Mouse (Mus musculus) left cerebral cortex, adult 18-20 months (tissue): ENCODE measurements around the gene Thap8. TPM values are rescaled to one million over a fixed set of nuclear protein-coding genes. Genes with fewer than 3 reads are reported as not detected.

Source experiments
- DNase-seq, 2 experiments: peaks; one replicate each; pipeline ENCODE4 v3.0.0; 2021 to 2022; ENCODE audit warnings: low spot score in 2 of 2, mixed read lengths in 1 of 2
- total RNA-seq, 2 experiments: library from RNA; stranded (reverse); gene quantifications; 2 replicates each; pipeline ENCODE4 v1.2.3; 2021

The Thap8 gene
- total RNA-seq, 2 experiments from 2014 or later, result 0.26 to 0.37 TPM

DNA sequence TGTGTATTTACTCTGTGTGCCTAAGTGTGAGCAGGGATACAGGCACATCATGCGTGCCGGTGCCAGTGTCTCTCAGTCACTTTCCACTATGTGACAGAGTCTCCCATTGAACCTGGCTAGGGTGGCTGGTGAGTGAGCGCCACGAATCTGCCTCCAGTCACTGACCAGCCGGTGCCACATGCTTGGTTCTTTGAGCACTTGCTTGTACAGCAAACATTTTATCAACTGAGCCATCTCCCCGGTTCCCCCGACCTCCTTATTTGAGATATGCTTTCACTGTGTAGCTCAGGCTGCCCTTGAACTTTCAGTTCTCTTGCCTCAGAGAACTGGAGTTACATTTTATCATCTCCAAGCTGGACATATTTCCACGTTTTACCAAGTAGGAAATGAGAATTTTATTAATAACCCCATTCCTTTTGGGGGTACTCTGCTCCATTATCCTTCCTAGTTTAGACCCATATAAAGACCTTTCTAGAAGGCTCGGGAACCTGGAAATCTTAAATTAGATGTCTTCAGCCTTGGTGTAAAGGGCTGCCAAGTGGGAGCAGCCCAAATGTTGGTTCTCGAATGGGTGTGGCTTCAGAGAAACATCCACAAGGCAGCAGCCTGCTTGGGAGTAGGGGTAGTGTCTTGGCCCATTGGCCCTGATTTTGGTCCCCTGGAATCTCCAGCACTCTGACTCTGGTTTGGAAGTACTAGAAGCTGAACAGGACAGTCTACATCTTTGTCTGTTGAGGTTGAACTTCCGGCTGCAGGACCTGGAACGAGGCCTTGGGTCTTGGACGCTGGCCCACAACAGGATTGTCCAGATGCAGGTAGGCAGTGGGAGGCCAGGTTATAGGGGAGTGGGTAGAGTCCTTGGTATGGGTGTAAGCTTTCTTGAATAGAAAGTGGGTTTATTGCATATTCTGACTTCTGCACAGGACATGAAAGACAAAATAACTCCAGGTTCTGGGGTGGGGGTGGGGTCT is 36.0 kb downstream of the Thap8 start:
- no peak for DNase-seq

- no peak for DNase-seq
Observed at GRCm38 (mm10) chr7:30318142-30318541, 38.2 kb downstream of the Thap8 start.

DNA sequence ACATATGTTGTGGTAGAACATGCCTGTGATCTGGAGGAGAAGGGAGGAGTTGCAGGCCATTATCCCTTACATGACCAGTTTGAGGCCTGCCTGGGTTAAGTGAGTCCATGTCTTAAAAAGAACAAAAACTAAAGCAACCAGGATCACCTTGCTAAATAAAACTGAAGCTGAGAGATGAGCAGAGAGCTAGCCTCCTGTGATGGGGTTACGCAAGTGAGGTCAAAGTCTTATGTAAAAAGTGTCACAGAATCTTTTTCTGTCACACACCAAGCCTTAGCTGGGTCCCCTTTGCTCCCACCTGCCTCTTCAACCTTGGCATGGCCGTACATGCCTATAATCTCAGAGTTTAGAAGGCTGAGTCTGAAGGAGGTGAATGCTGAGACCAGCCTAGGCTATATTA is 41.1 kb downstream of the Thap8 start:
- DNase-seq, result no peak

GRCm38 (mm10) chr7:30321539-30322284 is 41.8 kb downstream of the Thap8 start, which contains the start of gene E130208F15Rik:
Gene E130208F15Rik (plus strand): TSS chr7:30321740.
- peak; percentile 55 to 66 for DNase-seq

DNA sequence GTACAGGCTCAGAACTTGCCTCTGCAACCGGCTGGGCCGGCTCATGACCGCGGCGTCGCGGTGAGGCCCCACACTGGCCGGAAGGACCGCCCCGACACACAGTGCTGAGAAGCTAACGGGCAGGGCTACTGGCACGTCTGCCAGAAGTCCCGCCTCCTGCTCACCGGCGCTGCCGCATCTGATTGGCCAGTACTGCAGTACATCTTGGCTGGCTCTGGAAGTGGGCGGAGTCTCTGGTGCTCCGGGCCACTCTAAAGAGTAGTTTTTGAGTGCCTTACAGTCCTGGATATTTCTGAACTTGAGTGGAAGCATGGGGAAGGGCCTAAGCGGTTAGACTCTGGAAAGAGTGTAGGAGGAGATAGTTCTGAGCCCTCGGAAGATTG is 42.4 kb downstream of the Thap8 start:
- DNase-seq, result peak; percentile 97 to 98

GRCm38 (mm10) chr7:30322865-30323264 is 43.0 kb downstream of the Thap8 start:
- no peak for DNase-seq

GRCm38 (mm10) chr7:30323795-30324194 is 43.9 kb downstream of the Thap8 start, which contains the start of gene Sdhaf1:
Gene Sdhaf1 (minus strand): TSS chr7:30323895.
- DNase-seq, result no peak

DNA sequence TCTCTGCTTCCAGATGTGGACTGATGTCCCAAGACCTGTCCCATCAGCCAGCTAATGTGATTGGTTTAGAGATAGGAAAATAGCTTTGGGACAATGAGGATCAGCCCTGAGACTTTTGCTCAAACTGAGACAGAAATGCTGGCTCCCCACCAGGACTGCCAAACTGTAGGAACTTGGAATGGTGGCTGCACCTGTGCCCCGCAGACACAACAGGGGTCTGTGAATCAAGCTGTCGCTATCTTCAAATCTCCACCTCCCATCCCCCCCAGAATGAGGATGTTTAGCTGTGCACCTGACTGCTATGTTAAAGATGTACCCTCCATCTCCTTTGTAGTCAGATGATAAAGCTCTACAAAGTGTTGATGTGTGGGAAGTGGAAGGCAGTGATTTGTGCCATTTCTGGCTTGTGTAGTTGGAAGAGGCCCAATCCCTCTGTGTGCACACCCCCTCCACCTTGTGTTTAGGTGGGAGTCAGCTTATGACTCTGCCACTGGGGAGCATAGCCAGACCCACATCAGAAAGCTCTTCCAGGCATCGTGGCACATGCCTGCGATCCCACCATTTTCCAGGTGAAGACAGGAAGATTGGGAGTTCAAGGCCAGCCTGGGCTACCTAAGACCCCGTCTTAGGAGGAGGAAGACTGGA is 44.5 kb downstream of the Thap8 start:
- peak; percentile 67 for DNase-seq

DNA sequence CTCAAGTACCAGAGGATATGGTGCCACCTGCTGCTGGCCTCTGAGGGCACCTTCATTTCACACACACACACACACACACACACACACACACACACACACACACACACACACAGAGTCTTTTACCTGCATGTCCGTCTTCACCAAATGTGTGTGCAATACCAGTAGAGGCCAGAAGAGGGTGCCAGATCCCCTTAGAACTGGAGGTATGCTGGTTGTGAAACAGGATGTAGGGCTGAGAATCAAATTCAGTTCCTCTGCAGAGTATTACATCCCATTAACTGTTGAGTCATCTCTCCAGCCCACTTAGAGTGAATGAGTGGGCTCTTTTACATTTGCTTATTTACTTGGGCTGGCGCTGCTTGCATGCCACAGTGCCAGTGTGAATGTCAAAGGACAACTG is 45.5 kb downstream of the Thap8 start:
- no peak for DNase-seq

GRCm38 (mm10) chr7:30326427-30326826 is 46.5 kb downstream of the Thap8 start:
- DNase-seq, result no peak

- DNase-seq, result no peak
Observed at GRCm38 (mm10) chr7:30327140-30327539, 47.2 kb downstream of the Thap8 start.

- DNase-seq, result no peak
Observed at GRCm38 (mm10) chr7:30328379-30328778, 48.5 kb downstream of the Thap8 start.

DNA sequence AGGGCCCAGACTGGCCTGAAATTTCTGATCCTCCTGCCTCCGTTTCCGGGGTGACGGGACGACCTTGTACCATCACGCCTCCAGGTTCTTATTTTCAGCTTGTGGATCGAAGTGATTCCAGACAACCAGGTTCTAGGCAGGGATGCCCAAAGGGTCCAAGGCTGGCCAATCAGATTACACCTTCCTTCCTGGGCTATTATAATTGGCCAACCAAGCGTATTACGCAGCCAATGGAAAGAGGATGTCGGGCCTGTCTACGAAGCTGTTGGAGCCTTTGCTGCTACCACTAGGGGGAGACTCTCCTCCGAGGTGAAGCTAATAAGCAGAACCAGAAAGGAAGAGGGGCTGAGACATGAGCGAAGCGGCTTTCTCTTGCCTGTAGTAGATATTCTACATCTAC is 52.0 kb downstream of the Thap8 start:
- DNase-seq, result peak; percentile 89 to 90

DNA sequence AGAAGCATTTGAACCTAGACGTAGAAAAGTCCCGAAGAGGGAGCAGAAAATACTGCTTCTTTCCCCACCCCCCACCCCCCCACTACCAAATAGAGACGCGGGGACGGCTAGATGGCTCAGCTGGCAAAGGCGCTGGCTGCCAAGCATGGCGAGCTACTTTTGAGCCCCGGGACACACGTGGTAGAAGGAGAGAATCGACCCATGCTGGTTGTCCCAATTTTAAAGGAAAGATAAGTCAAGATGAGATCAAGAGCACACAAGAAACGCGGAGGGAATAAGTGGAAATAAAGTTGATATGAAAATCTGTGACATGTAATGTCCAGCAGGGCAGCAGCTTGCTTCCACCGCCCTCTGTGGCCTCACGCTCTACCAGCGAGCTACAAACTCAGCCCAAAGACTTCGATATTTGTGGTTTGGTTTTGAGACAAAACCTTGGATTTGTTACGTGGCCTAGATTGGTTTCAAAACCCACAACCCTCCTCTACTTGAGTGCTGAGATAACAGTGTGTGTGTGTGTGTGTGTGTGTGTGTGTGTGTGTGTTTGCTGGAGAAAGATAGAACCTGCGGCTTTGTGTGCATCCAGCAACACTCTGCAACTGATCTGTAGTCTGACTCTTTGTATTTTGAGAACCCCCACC is 52.8 kb downstream of the Thap8 start:
- no peak for DNase-seq

GRCm38 (mm10) chr7:30333436-30333835 is 53.5 kb downstream of the Thap8 start:
- DNase-seq, result peak; percentile 56 to 83

GRCm38 (mm10) chr7:30334563-30334962 is 54.7 kb downstream of the Thap8 start:
- no peak for DNase-seq

- no peak for DNase-seq
Observed at GRCm38 (mm10) chr7:30335688-30336087, 55.8 kb downstream of the Thap8 start.

- DNase-seq, result peak; percentile 94 to 95
Observed at GRCm38 (mm10) chr7:30336384-30336783, 56.5 kb downstream of the Thap8 start.

DNA sequence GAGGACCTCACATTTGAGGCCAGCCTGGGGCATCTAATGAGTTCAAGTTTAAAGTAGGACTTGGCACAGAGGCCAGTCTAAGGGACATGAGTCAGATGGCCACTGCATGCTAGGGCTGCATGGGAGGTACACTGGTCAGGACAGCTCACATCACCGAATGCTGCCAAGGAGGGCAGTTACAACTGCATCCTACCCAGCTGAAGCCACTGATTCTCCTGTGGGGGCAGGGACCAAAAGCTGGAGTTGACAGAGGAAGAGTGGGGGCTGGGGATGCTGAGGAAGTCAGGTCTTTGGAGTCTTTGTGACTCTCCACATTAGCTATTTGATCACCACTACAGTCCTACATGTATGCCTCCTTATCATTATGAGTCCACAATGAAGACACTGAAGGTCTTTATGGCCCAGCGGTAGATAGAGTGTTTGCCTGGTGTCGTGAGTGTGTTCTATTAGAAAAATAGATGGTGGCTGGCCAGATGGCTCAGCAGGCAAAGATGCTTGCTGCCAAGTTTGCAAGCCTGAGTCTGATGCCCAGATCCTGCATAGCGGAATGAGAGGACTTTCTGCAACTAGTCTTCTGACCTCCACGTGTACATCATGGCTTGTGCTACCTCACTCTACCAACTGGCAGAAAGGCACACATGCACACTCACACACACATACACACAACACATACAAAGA is 59.7 kb downstream of the Thap8 start:
- no peak for DNase-seq
